Mouse (Mus musculus): ENCODE measurements around the gene St8sia1. TPM values are rescaled to one million over a fixed set of nuclear protein-coding genes. Genes with fewer than 3 reads are reported as not detected.

St8sia1 gene
- total RNA-seq, 2 experiments from 2014 or later, result 29.8 to 30.8 TPM

GRCm38 (mm10) chr6:142846855-142847254 is 117.4 kb downstream of the St8sia1 start:
- intact Hi-C loops (cut with DNase I), result no loop called here
- no peak for DNase-seq (ENCODE audit: extremely low spot score in 1 of 2, low spot score in 2 of 2)
- H3K4me3 ChIP-seq, result no peak overlapping the region
- no peak for TF ChIP-seq CTCF (IDR thresholded peaks at IDR 0.05)
- no peak overlapping the region for H3K27ac ChIP-seq

GRCm38 (mm10) chr6:142845066-142845465 is 119.2 kb downstream of the St8sia1 start:
- TF ChIP-seq CTCF (IDR thresholded peaks at IDR 0.05), result no peak
- Histone ChIP-seq H3K4me3 (no peak overlapping the region), H3K27ac (no peak overlapping the region)
- intact Hi-C loops (cut with DNase I), result no loop called here
- DNase-seq (ENCODE audit: extremely low spot score in 1 of 2, low spot score in 2 of 2), result no peak

GRCm38 (mm10) chr6:142844061-142844460 is 120.2 kb downstream of the St8sia1 start:
- no peak overlapping the region for H3K4me3 ChIP-seq
- no peak for TF ChIP-seq CTCF (IDR thresholded peaks at IDR 0.05)
- intact Hi-C loops (cut with DNase I), result no loop called here
- H3K27ac ChIP-seq, result no peak overlapping the region
- DNase-seq (ENCODE audit: extremely low spot score in 1 of 2, low spot score in 2 of 2), result no peak

GRCm38 (mm10) chr6:142838501-142838900 is 125.8 kb downstream of the St8sia1 start:
- no peak for DNase-seq (ENCODE audit: extremely low spot score in 1 of 2, low spot score in 2 of 2)
- intact Hi-C loops (cut with DNase I), result no loop called here
- H3K27ac ChIP-seq, result no peak overlapping the region
- TF ChIP-seq CTCF (IDR thresholded peaks at IDR 0.05), result no peak
- no peak overlapping the region for H3K4me3 ChIP-seq

- no peak for TF ChIP-seq CTCF (IDR thresholded peaks at IDR 0.05)
- Histone ChIP-seq H3K27ac (no peak overlapping the region), H3K4me3 (no peak overlapping the region)
- intact Hi-C loops (cut with DNase I), result no loop called here
- no peak for DNase-seq (ENCODE audit: extremely low spot score in 1 of 2, low spot score in 2 of 2)
These were observed 126.9 kb downstream of the St8sia1 start for GRCm38 (mm10) chr6:142837326-142837725.

GRCm38 (mm10) chr6:142835726-142836125 is 128.5 kb downstream of the St8sia1 start:
- TF ChIP-seq CTCF (IDR thresholded peaks at IDR 0.05), result no peak
- no peak for DNase-seq (ENCODE audit: extremely low spot score in 1 of 2, low spot score in 2 of 2)
- intact Hi-C loops (cut with DNase I), result no loop called here
- no peak overlapping the region for H3K27ac ChIP-seq
- H3K4me3 ChIP-seq, result no peak overlapping the region

GRCm38 (mm10) chr6:142834911-142835310 is 129.3 kb downstream of the St8sia1 start:
- Histone ChIP-seq H3K27ac (no peak overlapping the region), H3K4me3 (no peak overlapping the region)
- DNase-seq (ENCODE audit: extremely low spot score in 1 of 2, low spot score in 2 of 2), result no peak
- TF ChIP-seq CTCF (IDR thresholded peaks at IDR 0.05), result no peak
- intact Hi-C loops (cut with DNase I), result no loop called here

GRCm38 (mm10) chr6:142831706-142832105 is 132.5 kb downstream of the St8sia1 start:
- TF ChIP-seq CTCF (IDR thresholded peaks at IDR 0.05), result no peak
- intact Hi-C loops (cut with DNase I), result no loop called here
- Histone ChIP-seq H3K4me3 (no peak overlapping the region), H3K27ac (no peak overlapping the region)
- DNase-seq (ENCODE audit: extremely low spot score in 1 of 2, low spot score in 2 of 2), result no peak

- DNase-seq (ENCODE audit: extremely low spot score in 1 of 2, low spot score in 2 of 2), result no peak
- intact Hi-C loops (cut with DNase I), result no loop called here
- no peak overlapping the region for H3K27ac ChIP-seq
- H3K4me3 ChIP-seq, result no peak overlapping the region
- peak; percentile 9 for TF ChIP-seq CTCF (IDR thresholded peaks at IDR 0.05)
These were observed 133.0 kb downstream of the St8sia1 start for GRCm38 (mm10) chr6:142831243-142831642.

GRCm38 (mm10) chr6:142830221-142830620 is 134.0 kb downstream of the St8sia1 start:
- intact Hi-C loops (cut with DNase I), result no loop called here
- no peak for DNase-seq (ENCODE audit: extremely low spot score in 1 of 2, low spot score in 2 of 2)
- TF ChIP-seq CTCF (IDR thresholded peaks at IDR 0.05), result no peak
- Histone ChIP-seq H3K4me3 (no peak overlapping the region), H3K27ac (no peak overlapping the region)

GRCm38 (mm10) chr6:142825449-142825848 is 138.8 kb downstream of the St8sia1 start:
- DNase-seq (ENCODE audit: extremely low spot score in 1 of 2, low spot score in 2 of 2), result no peak
- Histone ChIP-seq H3K4me3 (no peak overlapping the region), H3K27ac (no peak overlapping the region)
- TF ChIP-seq CTCF (IDR thresholded peaks at IDR 0.05), result no peak
- intact Hi-C loops (cut with DNase I), result no loop called here

GRCm38 (mm10) chr6:142823008-142823787 is 141.1 kb downstream of the St8sia1 start:
- Histone ChIP-seq H3K4me3 (no peak overlapping the region), H3K27ac (no peak overlapping the region)
- DNase-seq (ENCODE audit: extremely low spot score in 1 of 2, low spot score in 2 of 2), result no peak
- no peak for TF ChIP-seq CTCF (IDR thresholded peaks at IDR 0.05)
- intact Hi-C loops (cut with DNase I), result no loop called here

GRCm38 (mm10) chr6:142818306-142818705 is 145.9 kb downstream of the St8sia1 start:
- no peak for TF ChIP-seq CTCF (IDR thresholded peaks at IDR 0.05)
- Histone ChIP-seq H3K4me3 (no peak overlapping the region), H3K27ac (no peak overlapping the region)
- DNase-seq (ENCODE audit: extremely low spot score in 1 of 2, low spot score in 2 of 2), result no peak
- intact Hi-C loops (cut with DNase I), result loop anchor here (10.0 kb wide), 2 partner anchors 146 to 294 kb away; partner anchors contain the start of gene St8sia1

Measured in left cerebral cortex, adult 2 months (tissue).